Mouse (Mus musculus): ENCODE measurements around the gene Gm20867. TPM values are rescaled to one million over a fixed set of nuclear protein-coding genes. Genes with fewer than 3 reads are reported as not detected.
"Not testable (repeated sequence)": the region's sequence is repeated elsewhere in the genome, so short reads cannot be mapped to it uniquely, and the experiment has no call there.

Gm20867 gene
- polyA plus RNA-seq (2015; fragmentation: Nextera tagmentation; extraction: Ambion mirVana) = not detected in 2 replicates

DNA sequence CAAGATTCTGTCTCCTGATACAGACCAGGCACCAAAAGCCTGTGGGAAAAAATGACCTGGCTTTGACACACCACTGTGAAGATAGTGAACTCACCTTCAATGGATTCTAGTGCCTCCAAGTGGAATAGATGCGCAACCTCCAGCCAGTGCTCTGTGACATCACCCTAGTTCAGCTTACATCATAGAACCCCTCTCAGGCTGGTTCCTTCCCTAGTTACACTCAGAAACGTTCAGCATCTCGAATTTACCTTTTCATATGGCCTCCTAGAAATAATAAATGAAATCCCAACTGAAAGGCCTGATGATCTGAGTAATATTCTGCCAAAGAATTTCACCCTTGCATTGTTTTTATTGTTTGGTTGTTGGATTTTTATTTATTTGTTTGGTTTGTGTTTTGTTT, at the start of gene Gm20867:
Gm20867 (minus strand) TSS at position 101 of the 400 bp plus-strand sequence.
- no CpG with 5 or more reads among the region's 3 CpGs for WGBS
- not testable (repeated sequence) for ATAC-seq (ENCODE audit: low FRiP score, low TSS enrichment); H3K27ac ChIP-seq (replicated peaks); H3K9ac ChIP-seq (ENCODE audit: low read length); H3K36me3 ChIP-seq (ENCODE audit: control insufficient read depth, insufficient read depth, low read length); DNase-seq (ENCODE audit: low spot score); H3K9me3 ChIP-seq (ENCODE audit: control insufficient read depth, low read length); H3K27me3 ChIP-seq (ENCODE audit: control insufficient read depth, insufficient read depth, low read length); H3K4me2 ChIP-seq (replicated peaks; ENCODE audit: low read depth); H3K4me3 ChIP-seq (ENCODE audit: low read depth, low read length); H3K4me1 ChIP-seq (replicated peaks; ENCODE audit: control insufficient read depth, insufficient read depth)

Other genes starting within 250 kb of the Gm20867 start
- gene Gm29564, start 249.8 kb upstream of the Gm20867 start, polyA plus RNA-seq (2015; fragmentation: Nextera tagmentation; extraction: Ambion mirVana) = not detected in 2 replicates